Mouse (Mus musculus) kidney, postnatal 14 days (tissue): ENCODE measurements around the gene Foxa3.

Source experiments
- DNase-seq: peaks from one replicate; pipeline ENCODE4 v3.0.0; 2022; ENCODE audit warnings: mixed read lengths

Gene Foxa3

DNA sequence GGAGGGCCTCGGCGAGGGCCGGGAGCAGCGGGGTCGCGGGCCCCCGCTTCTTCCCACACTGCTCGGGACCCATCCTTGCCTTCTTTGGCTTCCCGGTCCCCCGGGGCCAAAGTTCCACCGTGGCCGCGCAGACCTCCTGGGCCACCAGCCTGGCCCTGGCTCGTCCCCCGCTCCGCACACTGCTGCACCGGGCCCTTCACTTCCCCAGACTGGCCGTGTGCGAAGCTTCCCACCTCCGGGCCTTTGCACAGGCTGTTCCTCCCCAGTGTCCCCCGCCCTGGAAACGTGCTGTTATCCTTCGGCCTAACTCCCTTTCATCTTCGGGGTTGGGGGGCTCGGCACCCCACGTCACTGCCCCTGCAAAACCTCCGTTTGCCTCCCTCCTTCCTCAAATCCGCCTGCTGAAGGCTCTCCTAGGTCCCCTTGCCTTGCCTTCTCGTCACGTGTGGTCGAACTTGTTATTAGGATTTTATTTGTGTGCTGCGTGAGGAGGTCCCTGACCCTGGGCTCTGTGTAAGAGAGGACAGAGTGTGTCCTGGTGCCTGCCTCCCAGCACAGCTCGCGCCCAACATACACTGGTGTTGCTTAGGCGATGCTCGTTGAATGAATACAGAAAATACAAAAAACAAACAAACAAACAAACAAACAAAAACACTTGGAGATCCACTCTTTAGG, 1.4 kb upstream of the Foxa3 start:
- peak; percentile 52 for DNase-seq

DNA sequence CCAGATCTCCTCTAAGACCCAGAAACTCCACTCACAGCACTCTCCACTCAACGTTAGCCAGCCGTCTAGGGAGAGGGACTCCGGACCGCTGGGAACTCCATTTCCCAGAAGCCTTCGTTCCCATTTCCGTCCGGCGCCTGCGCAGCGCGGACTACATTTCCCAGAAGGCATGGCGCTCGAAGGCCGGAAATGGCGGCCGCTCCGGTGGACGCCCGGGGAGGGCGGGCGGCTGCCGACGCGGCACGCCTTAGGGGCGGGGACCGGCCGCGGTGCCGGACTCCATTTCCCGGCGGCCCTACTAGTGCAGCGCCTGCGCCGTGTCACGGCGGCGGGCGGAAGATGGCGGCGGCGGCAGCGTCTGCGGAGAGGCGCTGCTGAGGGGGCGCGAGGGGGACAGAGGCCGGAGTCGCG, 763 bp upstream of the Foxa3 start, which contains the start of gene Sympk:
Gene Sympk, plus strand, starts transcription at position 282 of the 411 bp plus-strand sequence.
- DNase-seq: peak; percentile 97

DNA sequence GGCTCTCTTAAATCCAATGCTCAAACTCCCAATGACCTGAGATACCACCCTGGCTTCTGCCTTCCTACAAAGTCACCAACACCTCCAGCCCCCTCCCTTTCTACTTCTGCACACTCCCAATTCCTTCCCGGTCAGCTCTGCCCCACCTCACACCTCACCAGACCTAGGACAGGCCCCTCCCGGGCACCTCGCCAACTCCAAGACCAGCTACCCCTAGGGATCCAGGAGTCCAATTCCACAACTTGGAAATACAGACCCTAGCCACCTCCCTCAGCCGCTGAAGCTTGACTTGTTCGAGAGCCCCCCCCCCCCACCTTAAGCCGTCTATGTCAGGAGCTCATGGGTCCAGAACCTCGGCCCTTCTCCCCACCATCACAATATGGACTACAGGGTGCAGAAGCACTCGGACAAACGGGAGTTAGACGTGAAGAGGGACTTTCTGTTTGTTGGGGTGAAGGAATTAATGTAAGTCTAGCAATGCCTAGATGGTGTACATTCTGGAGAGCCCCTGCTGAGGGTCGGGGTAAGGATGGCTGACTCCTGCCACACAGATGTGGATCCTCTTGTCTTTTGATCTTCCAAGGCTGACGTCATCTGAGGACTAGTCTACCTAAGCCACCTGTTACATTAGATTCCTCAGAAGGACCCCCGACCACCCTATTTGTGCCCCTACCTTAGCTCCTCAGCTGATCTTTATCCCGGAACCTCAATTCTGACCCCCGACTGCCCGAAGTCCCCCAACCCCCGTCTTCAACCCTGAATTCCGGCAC, 964 bp downstream of the Foxa3 start:
- no peak for DNase-seq

DNA sequence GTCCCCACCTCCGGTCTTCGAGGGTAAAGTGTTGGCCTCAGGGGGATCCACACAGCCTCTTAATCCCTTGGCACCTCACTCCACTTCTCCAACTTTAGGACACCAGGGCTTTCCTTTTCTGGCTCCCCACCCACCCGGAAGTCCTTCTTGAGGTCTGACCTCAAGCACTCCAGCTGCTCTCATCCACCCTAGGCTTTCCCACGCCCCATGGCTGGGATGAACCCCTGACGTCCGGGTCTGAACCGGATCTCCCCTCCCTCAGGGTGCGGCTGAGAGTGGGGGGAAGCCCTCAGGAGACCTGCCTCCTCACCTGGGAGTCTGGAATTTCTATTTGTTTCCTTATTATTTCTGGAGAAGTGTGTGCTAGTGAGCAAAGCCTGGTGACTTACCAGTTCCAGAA, 2.3 kb downstream of the Foxa3 start:
- DNase-seq: no peak

DNA sequence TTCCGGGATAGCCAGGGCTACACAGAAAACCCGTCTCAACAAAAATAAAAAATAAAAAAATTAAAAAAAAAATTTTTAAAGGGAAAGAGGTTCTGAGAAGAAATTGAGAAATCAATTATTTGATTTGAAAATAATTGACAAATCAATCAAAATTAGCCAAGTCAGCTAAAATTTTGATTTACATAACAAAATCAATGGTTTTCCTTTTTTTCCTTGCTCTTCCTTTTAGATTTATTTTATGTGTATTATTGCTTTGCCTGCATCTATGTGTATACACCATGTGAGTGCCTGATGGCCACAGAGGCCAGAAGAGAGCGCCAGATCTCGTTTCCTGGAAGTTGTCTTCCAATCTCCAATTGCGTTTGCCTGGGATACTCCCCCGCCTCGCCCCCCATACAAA, 5.4 kb downstream of the Foxa3 start:
- DNase-seq: no peak

DNA sequence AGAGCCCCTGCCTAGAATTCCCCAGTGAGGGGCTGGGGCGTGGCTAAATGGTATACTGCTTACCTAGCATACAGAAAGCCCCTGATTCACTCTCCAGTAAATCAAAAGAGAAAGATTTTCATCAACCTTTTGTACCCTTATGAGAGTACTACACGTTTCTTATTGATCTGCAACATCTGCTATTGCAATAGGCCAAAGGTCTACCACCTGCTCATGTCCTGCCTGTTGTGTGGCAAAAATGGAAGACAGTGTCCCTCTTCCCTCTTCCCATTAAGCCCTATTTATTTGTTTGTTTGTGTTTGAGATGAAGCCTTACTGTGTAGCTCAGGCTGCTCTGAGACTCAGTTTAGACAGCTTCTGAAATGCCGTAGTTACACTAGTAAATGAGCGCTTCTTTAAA, 7.3 kb downstream of the Foxa3 start:
- DNase-seq: no peak

DNA sequence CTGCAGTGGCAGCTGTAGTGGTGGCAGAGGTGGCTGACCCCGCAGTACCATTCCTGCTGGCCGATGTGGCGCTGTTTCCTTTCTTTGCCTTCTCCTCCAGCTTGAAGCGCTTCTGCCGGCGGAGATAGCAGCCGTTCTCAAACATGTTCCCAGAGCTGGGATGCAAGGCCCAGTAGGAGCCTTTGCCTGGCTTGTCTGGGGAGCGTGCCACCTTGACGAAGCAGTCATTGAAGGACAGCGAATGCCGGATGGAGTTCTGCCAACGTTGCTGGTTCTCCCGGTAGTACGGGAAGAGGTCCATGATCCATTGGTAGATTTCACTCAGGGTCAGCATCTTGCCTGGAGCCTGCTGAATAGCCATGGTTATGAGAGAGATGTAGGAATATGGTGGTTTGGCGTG, 8.9 kb downstream of the Foxa3 start:
- no peak for DNase-seq

DNA sequence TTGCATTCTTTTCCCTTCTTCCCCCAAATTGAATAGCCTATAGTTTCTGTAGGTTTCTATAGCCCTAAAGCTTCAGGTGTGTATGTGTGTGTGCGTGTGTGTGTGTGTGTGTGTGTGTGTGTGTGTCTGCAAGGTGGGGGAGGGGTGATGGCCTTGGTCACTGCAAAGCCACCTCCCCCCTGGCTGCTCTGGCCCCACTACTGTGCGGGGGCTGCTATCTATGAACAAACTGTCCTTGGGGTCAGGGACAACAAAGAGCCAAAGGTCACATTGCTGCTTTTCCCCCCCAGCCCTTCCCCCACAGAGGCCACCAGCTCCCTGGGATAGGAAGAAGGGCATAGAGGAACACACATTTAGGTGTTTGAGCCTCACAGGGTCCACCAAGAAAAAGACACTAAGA, 10.5 kb downstream of the Foxa3 start:
- no peak for DNase-seq

DNA sequence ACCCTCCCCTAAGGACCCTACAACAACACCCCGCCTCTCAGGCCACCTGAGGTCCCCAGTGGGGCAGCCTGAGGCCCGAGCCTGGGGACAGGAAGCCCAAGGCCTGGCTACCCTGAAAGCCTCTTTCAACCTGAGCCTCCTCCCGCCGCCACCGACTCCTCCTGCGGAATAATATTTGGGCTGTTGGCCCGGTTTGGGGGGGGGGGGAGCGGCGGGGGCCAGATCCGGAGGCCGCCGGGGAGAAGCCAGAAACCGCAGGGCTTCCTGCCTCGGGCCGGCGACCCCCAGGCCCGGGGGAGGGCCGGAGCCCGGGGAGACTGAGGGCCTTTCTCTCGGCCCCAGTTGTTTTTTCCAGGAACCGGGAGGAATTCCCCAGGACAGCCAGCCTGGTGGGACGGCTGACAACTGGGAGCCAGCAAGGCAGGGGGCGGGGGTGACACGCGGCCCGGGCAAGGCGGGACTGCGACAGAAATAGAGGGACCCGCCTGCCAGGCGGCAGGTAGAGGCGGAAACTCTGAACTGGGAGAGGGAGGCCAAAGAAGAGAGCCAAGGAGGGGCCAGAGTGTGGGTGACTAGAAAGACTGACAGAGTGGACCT, 11.2 kb downstream of the Foxa3 start:
- peak; percentile 62 for DNase-seq

DNA sequence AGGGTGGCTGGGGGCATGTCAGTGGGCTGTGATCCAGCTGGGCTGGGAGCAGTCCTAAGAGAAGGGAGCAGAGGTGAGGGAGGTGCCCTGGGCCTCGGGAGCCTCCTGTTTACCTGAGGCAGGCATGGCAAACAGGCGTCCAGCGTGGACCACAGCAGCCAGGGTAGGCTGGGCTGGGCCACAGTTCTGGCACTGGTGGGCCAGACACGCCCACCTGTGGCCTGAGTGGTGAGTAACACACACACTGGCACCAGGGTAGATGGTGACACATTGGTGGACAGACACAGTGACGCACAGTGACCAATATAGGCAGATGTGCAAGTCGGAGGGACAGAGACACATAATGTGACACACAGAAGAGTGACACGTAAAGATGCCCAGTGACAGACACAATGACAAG, 12.8 kb downstream of the Foxa3 start:
- no peak for DNase-seq

DNA sequence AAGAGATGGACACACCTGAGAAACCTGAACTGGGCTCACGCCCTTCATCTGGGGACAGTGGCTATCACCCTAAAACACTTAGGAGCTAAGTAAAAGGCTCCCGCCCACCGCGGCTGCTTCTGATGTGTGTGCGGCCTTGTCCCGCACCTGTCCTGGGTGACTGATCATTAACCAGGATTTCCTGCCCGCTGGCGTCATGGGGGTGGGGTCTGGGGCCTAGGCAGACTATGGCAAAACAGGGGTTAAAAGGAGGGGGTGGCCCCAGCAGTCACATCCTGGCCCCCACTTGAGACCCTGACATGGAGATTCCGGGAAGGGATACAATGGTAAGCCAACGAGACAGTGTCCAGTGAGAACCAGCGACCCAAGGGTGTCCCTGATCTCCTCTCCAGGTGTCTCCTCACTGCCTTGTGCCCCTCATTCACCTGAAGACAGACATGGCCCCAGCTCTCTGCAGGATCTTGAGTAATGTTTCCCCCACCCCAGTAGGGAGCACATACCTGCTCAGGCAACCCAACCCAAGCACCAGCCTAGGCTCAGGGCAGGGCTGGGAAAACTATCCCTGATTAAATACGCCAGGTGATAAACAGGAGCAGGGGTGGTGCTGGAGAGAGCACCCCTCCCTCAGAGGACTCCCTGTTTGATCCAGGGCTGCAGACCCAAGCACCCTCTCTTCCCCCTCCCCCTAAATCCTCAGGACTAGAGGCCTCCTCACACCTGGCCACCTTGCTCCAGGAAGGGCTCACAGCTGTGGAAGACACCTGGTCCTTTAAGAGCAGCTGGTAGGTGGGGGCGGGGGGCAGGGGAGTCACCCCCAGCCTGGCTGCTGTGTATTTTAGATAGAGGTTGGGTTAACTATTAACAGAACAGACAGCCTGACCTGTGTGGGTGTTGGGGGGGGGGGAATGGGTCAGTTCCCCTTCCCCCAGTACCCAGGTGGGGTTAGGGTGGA, 16.0 kb downstream of the Foxa3 start:
- no peak for DNase-seq

DNA sequence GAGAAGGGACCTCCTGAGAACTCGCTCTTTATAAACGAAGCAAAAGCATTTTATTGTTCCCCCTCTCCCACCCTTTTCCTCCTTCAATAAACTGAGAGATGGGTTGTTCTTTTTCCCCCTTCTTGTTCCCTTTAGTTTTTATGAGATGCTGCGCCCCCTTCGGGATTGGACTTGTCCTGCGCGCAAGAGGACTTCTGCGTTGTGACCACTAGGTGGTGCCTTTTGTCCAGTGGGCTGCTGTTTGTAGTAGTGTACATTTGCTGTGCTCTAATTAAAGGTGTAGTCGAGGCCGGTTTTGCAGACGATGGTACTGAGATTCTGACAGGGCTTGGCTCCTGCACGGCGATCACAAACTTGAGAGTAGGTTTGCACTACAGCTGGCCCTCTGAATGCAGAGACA, 16.9 kb downstream of the Foxa3 start:
- DNase-seq: peak; percentile 90

DNA sequence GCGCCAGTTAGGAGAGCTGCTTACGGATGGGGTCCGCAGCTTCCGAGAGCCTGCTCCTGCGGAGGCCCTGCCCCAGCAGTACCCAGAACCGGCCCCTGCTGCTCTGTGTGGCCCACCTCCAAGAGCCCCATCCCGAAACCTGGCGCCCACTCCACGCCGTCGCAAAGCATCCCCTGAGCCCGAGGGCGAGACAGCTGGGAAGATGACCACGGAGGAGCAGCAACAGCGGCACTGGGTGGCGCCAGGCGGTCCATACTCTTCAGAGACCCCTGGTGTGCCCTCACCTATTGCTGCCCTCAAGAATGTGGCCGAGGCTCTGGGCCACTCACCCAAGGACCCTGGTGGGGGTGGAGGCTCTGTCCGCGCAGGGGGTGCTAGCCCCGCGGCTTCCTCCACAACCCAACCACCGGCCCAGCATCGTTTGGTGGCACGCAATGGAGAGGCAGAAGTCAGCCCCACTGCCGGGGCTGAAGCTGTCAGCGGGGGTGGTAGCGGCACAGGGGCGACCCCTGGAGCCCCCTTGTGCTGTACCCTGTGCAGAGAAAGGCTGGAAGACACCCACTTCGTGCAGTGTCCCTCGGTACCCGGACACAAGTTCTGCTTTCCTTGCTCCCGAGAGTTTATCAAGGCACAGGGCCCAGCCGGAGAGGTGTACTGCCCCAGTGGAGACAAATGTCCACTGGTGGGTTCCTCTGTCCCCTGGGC, 17.8 kb downstream of the Foxa3 start:
- no peak for DNase-seq

DNA sequence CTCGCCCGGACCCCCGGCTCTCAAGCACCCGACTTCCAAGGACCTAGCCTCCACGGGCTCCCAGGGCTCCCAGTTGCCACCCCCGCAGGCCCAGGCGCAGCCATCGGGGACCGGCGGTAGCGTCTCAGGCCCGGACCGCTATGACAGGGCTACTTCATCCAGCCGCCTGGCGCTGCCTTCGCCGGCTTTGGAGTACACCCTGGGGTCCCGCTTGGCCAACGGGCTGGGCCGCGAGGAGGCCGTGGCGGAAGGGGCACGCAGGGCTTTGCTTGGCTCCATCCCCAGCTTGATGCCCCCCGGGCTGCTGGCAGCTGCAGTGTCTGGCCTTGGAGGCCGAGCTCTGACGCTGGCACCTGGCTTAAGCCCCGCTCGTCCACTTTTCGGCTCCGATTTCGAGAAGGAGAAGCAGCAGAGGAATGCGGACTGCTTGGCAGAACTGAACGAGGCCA, 18.7 kb downstream of the Foxa3 start:
- no peak for DNase-seq

DNA sequence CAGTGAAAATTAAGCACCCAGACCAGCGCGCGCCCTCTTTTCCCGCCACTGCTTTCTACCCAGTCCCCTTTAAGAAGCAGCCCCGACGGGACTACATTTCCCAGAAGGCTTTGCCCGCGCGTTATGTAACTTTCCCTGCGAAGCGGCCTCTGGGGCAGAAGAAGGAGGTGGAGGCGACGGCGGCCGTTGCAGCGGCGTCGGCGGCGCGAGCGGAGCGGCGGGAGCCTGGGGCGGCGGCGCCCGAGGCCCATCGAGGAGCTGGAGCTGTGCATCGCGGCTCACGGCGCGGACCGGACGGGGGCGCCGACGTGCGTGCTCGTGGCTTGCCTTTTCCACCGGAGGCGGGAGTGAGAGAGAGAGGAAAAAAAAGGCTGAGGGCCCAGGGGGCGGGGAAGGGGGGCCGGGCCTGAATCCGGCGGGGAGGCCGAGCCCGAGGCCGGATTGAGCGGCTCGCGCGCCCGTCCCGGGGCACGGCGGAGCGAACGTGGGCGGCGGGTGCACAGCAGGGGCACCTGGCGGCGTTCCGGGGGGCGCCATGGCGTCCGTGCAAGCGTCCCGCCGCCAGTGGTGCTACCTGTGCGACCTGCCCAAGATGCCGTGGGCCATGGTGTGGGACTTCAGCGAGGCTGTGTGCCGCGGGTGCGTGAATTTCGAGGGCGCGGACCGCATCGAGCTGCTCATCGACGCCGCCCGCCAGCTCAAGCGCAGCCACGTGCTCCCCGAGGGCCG, 19.3 kb downstream of the Foxa3 start, which contains the start of gene Irf2bp1:
Gene Irf2bp1, plus strand, starts transcription at position 143 of the 729 bp plus-strand sequence.
- DNase-seq: peak; percentile 95

DNA sequence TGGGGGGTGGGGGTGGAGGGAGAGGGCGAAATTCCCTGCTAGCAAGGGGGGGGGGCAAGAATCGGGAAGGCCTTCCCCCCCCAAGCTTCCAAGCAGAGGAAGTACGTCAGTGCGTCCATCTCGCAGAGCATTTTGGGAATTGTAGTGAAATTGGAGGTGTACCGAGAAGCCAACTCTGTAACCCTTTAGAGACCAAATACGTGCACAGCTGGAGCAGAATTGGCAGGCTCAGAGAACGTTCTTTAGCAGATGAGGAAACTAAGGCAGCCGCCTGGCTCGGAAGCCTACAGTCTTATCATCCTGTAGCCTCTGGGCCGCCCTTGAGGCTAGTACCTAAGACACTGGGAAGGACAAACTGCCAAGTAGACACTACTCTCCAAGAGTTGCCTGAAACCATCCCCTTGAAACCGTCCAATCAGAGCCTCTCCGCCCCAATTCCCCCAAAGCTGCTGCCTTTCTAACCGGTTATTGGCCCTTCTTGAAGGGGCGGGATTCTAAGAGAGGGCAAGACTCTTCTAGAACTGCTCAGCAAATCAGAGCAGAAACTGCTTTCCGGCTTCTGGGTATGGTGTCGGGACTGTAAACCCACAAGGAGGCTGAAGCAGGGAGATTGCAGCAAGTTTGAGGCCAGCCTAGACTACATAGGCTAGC, 20.4 kb downstream of the Foxa3 start:
- peak; percentile 89 for DNase-seq

DNA sequence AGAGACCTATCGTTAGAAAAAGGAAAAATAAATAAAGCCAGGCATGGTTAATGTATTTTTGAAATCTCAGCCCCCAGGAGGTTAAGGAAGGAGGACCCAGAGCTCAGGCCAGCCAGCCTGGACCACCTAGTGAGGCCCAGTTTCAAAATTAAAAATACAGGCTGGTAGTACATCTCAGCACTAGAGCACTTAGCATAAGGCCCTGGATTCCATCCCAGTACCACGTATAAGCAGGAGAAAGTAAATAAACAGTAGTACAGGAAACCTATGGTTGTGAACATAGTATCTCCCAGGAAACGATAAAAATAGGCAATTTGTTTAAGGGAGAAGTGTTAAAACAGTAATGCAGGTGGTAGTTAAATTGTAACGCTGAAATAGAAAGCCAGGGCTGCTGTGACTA, 21.2 kb downstream of the Foxa3 start:
- DNase-seq: no peak

DNA sequence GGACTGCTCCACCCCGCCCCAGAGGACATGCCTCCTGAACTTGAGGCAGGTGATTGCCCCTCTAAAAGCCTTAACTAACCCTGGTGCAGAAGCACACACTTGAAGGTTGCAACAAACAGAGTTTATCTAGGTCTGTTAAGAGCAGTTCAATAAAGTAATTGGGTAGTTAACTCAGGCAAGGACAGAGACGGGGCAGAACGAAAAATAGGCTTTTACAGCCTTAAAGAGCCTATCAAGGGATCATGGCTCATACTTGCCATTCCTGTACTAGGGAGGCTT, 21.6 kb downstream of the Foxa3 start:
- no peak for DNase-seq

DNA sequence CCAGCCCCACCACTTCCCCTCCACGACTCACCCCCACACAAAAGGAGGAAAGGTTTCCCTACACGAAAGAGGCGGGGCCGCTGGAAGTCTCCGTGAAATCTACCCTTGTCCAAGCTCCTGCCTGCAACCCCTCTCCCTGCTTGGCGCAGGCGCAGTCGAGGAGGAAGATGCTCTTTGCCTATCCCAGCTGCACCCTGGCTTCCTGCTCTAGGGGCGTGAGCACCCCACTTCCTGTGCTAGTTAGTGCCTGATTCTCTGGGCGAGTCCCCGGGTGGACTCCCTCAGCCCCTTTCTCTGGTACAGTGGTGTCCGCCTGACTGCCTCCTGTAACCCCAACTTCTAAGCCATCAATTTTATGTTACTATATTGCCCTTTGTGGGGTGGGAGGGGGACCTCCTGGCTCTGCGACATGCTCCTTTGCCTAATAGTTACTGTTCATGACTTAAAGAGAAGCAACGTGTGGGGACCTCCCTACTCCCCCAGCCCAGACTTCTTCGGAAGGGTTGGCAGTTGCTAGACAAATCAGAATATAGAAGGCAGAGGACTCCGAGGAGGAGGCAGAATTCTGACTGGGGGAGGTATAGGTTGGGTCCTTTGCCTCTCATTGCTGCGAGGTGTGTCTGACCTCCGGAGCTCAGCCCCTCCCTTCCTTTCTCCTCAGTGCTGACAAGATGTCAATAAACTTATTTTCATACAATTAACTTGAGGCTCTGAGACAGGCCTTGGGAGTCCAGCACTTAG, 22.1 kb downstream of the Foxa3 start:
- peak; percentile 87 for DNase-seq

DNA sequence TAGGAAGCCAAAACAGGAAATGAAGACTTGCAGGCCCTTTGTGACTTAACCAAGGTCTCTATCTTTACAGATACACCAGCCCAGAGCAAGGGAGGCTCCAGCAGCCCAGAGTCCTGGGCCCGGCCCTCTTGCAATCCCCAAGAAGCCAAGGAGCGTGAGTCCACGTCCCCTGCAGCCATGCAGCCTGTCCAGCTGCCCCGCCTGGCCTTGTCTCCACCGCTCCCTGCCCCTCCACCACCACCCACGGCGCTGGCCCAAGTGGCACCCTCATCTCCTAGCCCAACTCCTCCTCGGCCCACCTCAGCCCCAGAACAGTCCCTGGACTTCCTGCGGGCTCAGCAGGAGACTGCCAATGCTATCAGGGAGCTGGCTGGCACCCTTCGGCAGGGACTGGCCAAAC, 22.9 kb downstream of the Foxa3 start:
- DNase-seq: no peak
